Mouse (Mus musculus) heart, adult 2 months (tissue): ENCODE measurements around the gene Ugt2a2. TPM values are rescaled to one million over a fixed set of nuclear protein-coding genes. Genes with fewer than 3 reads are reported as not detected.
"Not testable (repeated sequence)": the region's sequence is repeated elsewhere in the genome, so short reads cannot be mapped to it uniquely, and the experiment has no call there.

Experiments
- DNase-seq, 2 experiments: peaks; one replicate each; pipeline ENCODE4 v3.0.0; 2021
- H3K27ac ChIP-seq: fragments of 200-600 bp; 2 replicates; pipeline ENCODE4 v1.8.1; 2022
- H3K27me3 ChIP-seq: fragments of 200-500 bp; 2 replicates; pipeline ENCODE4 v1.6.1; 2012; ENCODE audit warnings: mild to moderate bottlenecking, low read length, inconsistent platforms, mixed read lengths; ENCODE audit not compliant: control insufficient read depth, insufficient read depth
- H3K36me3 ChIP-seq: fragments of 200-500 bp; 2 replicates; pipeline ENCODE4 v1.6.1; 2012; ENCODE audit warnings: low read length, inconsistent platforms; ENCODE audit not compliant: control insufficient read depth, insufficient read depth
- H3K4me1 ChIP-seq: fragments of 200-500 bp; 2 replicates; pipeline ENCODE4 v1.6.1; 2011; ENCODE audit warnings: low read length; ENCODE audit not compliant: control insufficient read depth, insufficient read depth
- H3K4me3 ChIP-seq: fragments of 200-600 bp; 2 replicates; pipeline ENCODE4 v1.8.1; 2022
- H3K79me2 ChIP-seq: fragments of 200-500 bp; replicated peaks from 2 replicates; pipeline ENCODE4 v1.6.1; 2012; ENCODE audit warnings: mild to moderate bottlenecking, inconsistent platforms, low read length, moderate library complexity, mixed read lengths; ENCODE audit not compliant: control insufficient read depth, insufficient read depth
- H3K9ac ChIP-seq: fragments of 200-500 bp; 2 replicates; pipeline ENCODE4 v1.6.1; 2012; ENCODE audit warnings: low read depth, mild to moderate bottlenecking, control low read depth, inconsistent platforms, low read length, mixed read lengths
- CTCF ChIP-seq: fragments of 200-600 bp; IDR thresholded peaks from 2 replicates; pipeline ENCODE4 v1.8.1; 2022; ENCODE audit warnings: antibody characterized with exemption, mild to moderate bottlenecking, moderate library complexity
- EP300 ChIP-seq: fragments of 200-500 bp; IDR thresholded peaks from 2 replicates; pipeline ENCODE4 v1.6.1; 2011; ENCODE audit warnings: low read depth, low read length, control low read depth; ENCODE audit not compliant: insufficient read depth
- POLR2A ChIP-seq: fragments of 200-500 bp; IDR thresholded peaks from 2 replicates; pipeline ENCODE4 v1.6.1; 2011; ENCODE audit warnings: mild to moderate bottlenecking, low read depth, low read length, control low read depth; ENCODE audit not compliant: insufficient read depth
- WGBS: fragments of 180-500 bp; shearing (Covaris S2); methylation state at CpG from one replicate; pipeline ENCODE4 v1.1.7; 2018; 5-methylcytosine and 5-hydroxymethylcytosine counted together
- intact Hi-C: fragments of 180-260 bp; cut with DNase I; formaldehyde crosslinking; loops from one replicate; pipeline ENCODE4 v1.15.1; 2025
- long read RNA-seq: library from polyadenylated mRNA; stranded (forward); transcript quantifications from one replicate; pipeline ENCODE4 v2.0.0, GENCODE M21; 2021
- polyA plus RNA-seq: library from polyadenylated mRNA; depleted of rRNA; stranded (reverse); fragments of >200 nt; gene quantifications from 2 replicates; pipeline ENCODE4 v1.2.3, GENCODE M21; 2012; rRNA removed
- total RNA-seq, 2 experiments: library from RNA; stranded (reverse); gene quantifications; 2 replicates each; pipeline ENCODE4 v1.2.3; 2021

Ugt2a2 gene
- total RNA-seq (not detected), polyA plus RNA-seq (not detected in 2 replicates)
- long read RNA-seq: 0 reads

GRCm38 (mm10) chr5:87482160-87482559 lies at the start of gene Ugt2a2:
Gene Ugt2a2 (minus strand): TSS chr5:87482260.
- H3K79me2 ChIP-seq: no peaks in the 10 kb centered on the region
- no peak within 1 kb of the TSS for H3K27ac ChIP-seq
- no peaks in the 10 kb centered on the region for H3K27me3 ChIP-seq
- intact Hi-C loops: no loop called here
- 63% methylated on average over 5 of the region's 5 CpGs for WGBS
- TF ChIP-seq EP300: no peak
- H3K36me3 ChIP-seq: no peaks in the 10 kb centered on the region
- H3K9ac ChIP-seq: no peak within 1 kb of the TSS
- H3K4me3 ChIP-seq: no peak within 1 kb of the TSS
- no peak for DNase-seq
- no peaks in the 10 kb centered on the region for H3K4me1 ChIP-seq

- intact Hi-C loops, DNase-seq, H3K4me1 ChIP-seq, H3K27ac ChIP-seq, H3K4me3 ChIP-seq, H3K9ac ChIP-seq, H3K27me3 ChIP-seq, H3K79me2 ChIP-seq, H3K36me3 ChIP-seq: not testable (repeated sequence)
- WGBS: 85% methylated on average over 2 of the region's 2 CpGs
Measured at GRCm38 (mm10) chr5:87523561-87523960, 41.5 kb upstream of the Ugt2a2 start.

- intact Hi-C loops: no loop called here
- Histone ChIP-seq H3K36me3 (no peaks in the 10 kb centered on the region), H3K4me1 (no peaks in the 10 kb centered on the region), H3K27me3 (no peaks in the 10 kb centered on the region), H3K27ac (no peak overlapping the region), H3K9ac (no peak overlapping the region), H3K79me2 (no peaks in the 10 kb centered on the region), H3K4me3 (no peak overlapping the region)
- TF ChIP-seq EP300 (no peak), CTCF (no peak), POLR2A (no peak)
- WGBS: 54% methylated on average over 4 of the region's 4 CpGs
- DNase-seq: no peak
Measured at GRCm38 (mm10) chr5:87505776-87506458, 23.9 kb upstream of the Ugt2a2 start.

- intact Hi-C loops: no loop called here
- H3K9ac ChIP-seq: no peak overlapping the region
- no peaks in the 10 kb centered on the region for H3K79me2 ChIP-seq
- no peak for DNase-seq
- H3K4me1 ChIP-seq: no peaks in the 10 kb centered on the region
- no peak overlapping the region for H3K27ac ChIP-seq
- TF ChIP-seq EP300 (no peak), CTCF (no peak), POLR2A (no peak)
- H3K36me3 ChIP-seq: no peaks in the 10 kb centered on the region
- no peaks in the 10 kb centered on the region for H3K27me3 ChIP-seq
- WGBS: 74% methylated on average over 1 of the region's 1 CpGs
- H3K4me3 ChIP-seq: no peak overlapping the region
Measured at GRCm38 (mm10) chr5:87502687-87503086, 20.6 kb upstream of the Ugt2a2 start.

- no peak for TF ChIP-seq EP300
- no peak for TF ChIP-seq CTCF
- no peak for DNase-seq
- no peaks in the 10 kb centered on the region for H3K27me3 ChIP-seq
- H3K9ac ChIP-seq: no peak overlapping the region
- intact Hi-C loops: no loop called here
- H3K79me2 ChIP-seq: no peaks in the 10 kb centered on the region
- H3K4me1 ChIP-seq: no peaks in the 10 kb centered on the region
- no peaks in the 10 kb centered on the region for H3K36me3 ChIP-seq
- H3K4me3 ChIP-seq: no peak overlapping the region
- H3K27ac ChIP-seq: no peak overlapping the region
Measured at GRCm38 (mm10) chr5:87499341-87499740, 17.3 kb upstream of the Ugt2a2 start.

- Histone ChIP-seq H3K79me2 (no peaks in the 10 kb centered on the region), H3K4me3 (no peak overlapping the region), H3K4me1 (no peaks in the 10 kb centered on the region), H3K9ac (no peak overlapping the region), H3K27me3 (no peaks in the 10 kb centered on the region), H3K36me3 (no peaks in the 10 kb centered on the region), H3K27ac (no peak overlapping the region)
- DNase-seq: no peak
- no peak for TF ChIP-seq POLR2A
- no peak for TF ChIP-seq CTCF
- no peak for TF ChIP-seq EP300
- intact Hi-C loops: no loop called here
Measured at GRCm38 (mm10) chr5:87498936-87499335, 16.9 kb upstream of the Ugt2a2 start.

GRCm38 (mm10) chr5:87490771-87491170 lies 8.7 kb upstream of the Ugt2a2 start, which contains the start of gene Ugt2a1:
Gene Ugt2a1 (minus strand): TSS chr5:87490871.
- no peaks in the 10 kb centered on the region for H3K4me1 ChIP-seq
- DNase-seq: no peak
- no peak for TF ChIP-seq CTCF
- no peak for TF ChIP-seq POLR2A
- TF ChIP-seq EP300: no peak
- no peaks in the 10 kb centered on the region for H3K27me3 ChIP-seq
- 65% methylated on average over 1 of the region's 1 CpGs for WGBS
- H3K9ac ChIP-seq: no peak within 1 kb of the TSS
- H3K79me2 ChIP-seq: no peaks in the 10 kb centered on the region
- no peak within 1 kb of the TSS for H3K4me3 ChIP-seq
- H3K27ac ChIP-seq: no peak within 1 kb of the TSS
- intact Hi-C loops: no loop called here
- no peaks in the 10 kb centered on the region for H3K36me3 ChIP-seq

GRCm38 (mm10) chr5:87486706-87487105 lies 4.6 kb upstream of the Ugt2a2 start, which contains the start of gene Gm43638:
Gene Gm43638 (minus strand): TSS chr5:87486806.
- H3K4me3 ChIP-seq, H3K79me2 ChIP-seq, H3K27ac ChIP-seq, DNase-seq, intact Hi-C loops, H3K4me1 ChIP-seq, H3K27me3 ChIP-seq, H3K9ac ChIP-seq, H3K36me3 ChIP-seq: not testable (repeated sequence)
- WGBS: 60% methylated on average over 1 of the region's 1 CpGs
